Mouse (Mus musculus) embryonic facial prominence, embryonic 11.5 days (tissue): ENCODE data around the gene Ccdc105. TPM values are rescaled to one million over a fixed set of nuclear protein-coding genes. Genes with fewer than 3 reads are reported as not detected.
A peak's percentile ranks its signal among the peaks of the same experiment; 100 is the strongest.

Experiments used
- ATAC-seq: fragments of 200-750 bp; cut with Nextera tagmentation; replicated peaks from 2 replicates; pipeline ENCODE4 v1.8.0; 2017; ENCODE audit warnings: low read depth; ENCODE audit not compliant: insufficient number of reproducible peaks, low FRiP score, low TSS enrichment
- DNase-seq: peaks from one replicate; pipeline ENCODE4 v3.0.0-alpha.2; 2015; ENCODE audit warnings: low spot score
- H3K27ac ChIP-seq: fragments of 300-500 bp; sonication (generic); replicated peaks from 2 replicates; pipeline ENCODE4 v1.5.1; 2014; ENCODE audit warnings: mild to moderate bottlenecking, low read depth, low read length, control low read depth
- H3K27me3 ChIP-seq: fragments of 300-500 bp; sonication (generic); 2 replicates; pipeline ENCODE4 v1.6.1; 2014; ENCODE audit warnings: mild to moderate bottlenecking, low read length, moderate library complexity, mixed read lengths; ENCODE audit not compliant: control insufficient read depth, insufficient read depth
- H3K36me3 ChIP-seq: fragments of 300-500 bp; sonication (generic); replicated peaks from 2 replicates; pipeline ENCODE4 v1.6.1; 2014; ENCODE audit warnings: low read depth, mild to moderate bottlenecking, low read length, moderate library complexity, mixed read lengths; ENCODE audit not compliant: control insufficient read depth, insufficient read depth
- H3K4me1 ChIP-seq: fragments of 300-500 bp; sonication (generic); 2 replicates; pipeline ENCODE4 v1.6.1; 2014; ENCODE audit warnings: low read length, mixed read lengths; ENCODE audit not compliant: control insufficient read depth, insufficient read depth
- H3K4me2 ChIP-seq: fragments of 300-500 bp; sonication (generic); 2 replicates; pipeline ENCODE4 v1.6.1; 2014; ENCODE audit warnings: low read depth, mild to moderate bottlenecking, control low read depth, low read length, moderate library complexity
- H3K4me3 ChIP-seq: fragments of 300-500 bp; sonication (generic); 2 replicates; pipeline ENCODE4 v1.5.1; 2014; ENCODE audit warnings: low read depth, low read length, control low read depth
- H3K9ac ChIP-seq: fragments of 300-500 bp; sonication (generic); replicated peaks from 2 replicates; pipeline ENCODE4 v1.6.1; 2014; ENCODE audit warnings: mild to moderate bottlenecking, control low read depth, low read length
- H3K9me3 ChIP-seq: fragments of 300-500 bp; sonication (generic); replicated peaks from 2 replicates; pipeline ENCODE4 v1.6.1; 2016; ENCODE audit warnings: mild to moderate bottlenecking, low read length, inconsistent platforms, mixed read lengths; ENCODE audit not compliant: control insufficient read depth
- WGBS: fragments of 180-500 bp; shearing (Covaris S2); extraction: QIAGEN DNeasy Blood & Tissue Kit; methylation state at CpG from one replicate; pipeline ENCODE4 v1.1.7; 2014; 5-methylcytosine and 5-hydroxymethylcytosine counted together
- polyA plus RNA-seq: library from polyadenylated mRNA; unstranded; fragments of >200 nt; fragmentation: Nextera tagmentation; extraction: Ambion mirVana; gene quantifications from 2 replicates; pipeline ENCODE4 v1.2.1, GENCODE M21; 2014

The Ccdc105 gene
- polyA plus RNA-seq = 0.11 TPM in 1 of 2 replicates, not detected in the other

DNA sequence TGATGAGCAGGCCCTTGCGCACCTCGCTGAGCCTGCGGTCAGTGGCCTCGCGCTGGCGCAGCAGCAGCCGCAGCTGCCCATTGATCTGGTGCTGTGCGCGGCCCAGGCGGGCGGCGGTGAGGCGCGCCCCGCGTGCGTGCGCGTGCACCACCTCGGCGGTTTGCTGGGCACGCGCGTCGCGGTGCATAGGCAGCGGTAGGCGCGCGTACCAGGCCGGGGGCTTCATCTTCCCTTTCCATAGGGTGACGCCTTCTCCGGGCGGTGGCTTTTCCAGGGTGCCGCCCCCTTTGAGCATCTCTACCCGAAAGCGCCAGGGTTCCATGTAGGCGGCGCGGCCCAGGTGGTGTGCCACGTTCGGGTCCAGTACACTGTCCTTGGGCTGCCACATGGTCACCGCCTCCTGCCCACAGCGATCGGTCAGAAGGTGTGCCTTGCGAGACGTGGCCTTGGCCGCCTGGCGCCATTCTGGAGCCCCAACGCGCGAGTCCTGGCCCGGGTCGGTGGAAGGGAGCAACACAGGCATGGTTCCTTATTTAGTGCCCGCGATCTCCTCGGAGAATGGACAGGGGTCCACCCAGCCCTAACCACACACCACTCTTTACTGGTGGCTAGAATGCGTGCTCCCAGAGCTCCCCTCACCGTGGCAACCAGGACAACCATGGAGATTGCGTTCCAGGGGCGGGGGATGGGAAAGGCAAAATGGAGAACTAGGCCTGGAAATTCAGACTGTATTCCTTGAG is at the start of gene Ccdc105:
Gene Ccdc105, minus strand, starts transcription at position 614 of the 740 bp plus-strand sequence.
- no peak within 1 kb of the TSS for H3K27ac ChIP-seq
- DNase-seq = peak; percentile 91
- peak within 1 kb of the TSS; percentile 87 for H3K4me2 ChIP-seq
- H3K9ac ChIP-seq = peak within 1 kb of the TSS; percentile 83
- under 1% methylated on average over 61 of the region's 61 CpGs for WGBS
- H3K4me1 ChIP-seq = no peaks in the 10 kb centered on the region
- no peaks in the 10 kb centered on the region for H3K36me3 ChIP-seq
- ATAC-seq = peak; percentile 95
- H3K9me3 ChIP-seq = no peaks in the 10 kb centered on the region
- peak within 1 kb of the TSS; percentile 50 for H3K4me3 ChIP-seq
- H3K27me3 ChIP-seq = no peaks in the 10 kb centered on the region

DNA sequence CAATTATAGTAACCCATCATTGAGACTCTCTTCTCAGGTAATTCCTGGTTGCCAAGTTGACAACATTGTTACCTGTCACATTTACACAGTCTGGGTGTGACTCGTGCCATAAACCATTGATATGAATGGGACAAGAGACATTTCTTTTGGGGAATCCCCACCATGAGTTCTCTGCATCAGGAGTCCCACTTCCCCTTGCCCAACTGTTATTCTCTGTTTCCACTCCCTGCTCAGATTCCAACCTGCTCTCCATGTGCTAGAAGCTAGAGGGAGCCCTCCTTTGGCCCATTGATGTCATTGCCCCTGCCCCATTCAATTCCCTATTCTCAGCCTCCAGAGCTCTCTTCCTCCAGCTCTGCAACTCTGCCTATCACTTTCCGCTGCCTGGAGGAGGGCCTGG is 48.6 kb upstream of the Ccdc105 start:
- Histone ChIP-seq H3K9ac (no peak overlapping the region), H3K4me3 (no peak overlapping the region), H3K4me1 (no peaks in the 10 kb centered on the region), H3K9me3 (no peaks in the 10 kb centered on the region), H3K27ac (no peak overlapping the region), H3K27me3 (no peaks in the 10 kb centered on the region), H3K4me2 (no peak overlapping the region), H3K36me3 (no peaks in the 10 kb centered on the region)
- no peak for ATAC-seq
- DNase-seq = no peak
- 85% methylated on average over 2 of the region's 2 CpGs for WGBS

DNA sequence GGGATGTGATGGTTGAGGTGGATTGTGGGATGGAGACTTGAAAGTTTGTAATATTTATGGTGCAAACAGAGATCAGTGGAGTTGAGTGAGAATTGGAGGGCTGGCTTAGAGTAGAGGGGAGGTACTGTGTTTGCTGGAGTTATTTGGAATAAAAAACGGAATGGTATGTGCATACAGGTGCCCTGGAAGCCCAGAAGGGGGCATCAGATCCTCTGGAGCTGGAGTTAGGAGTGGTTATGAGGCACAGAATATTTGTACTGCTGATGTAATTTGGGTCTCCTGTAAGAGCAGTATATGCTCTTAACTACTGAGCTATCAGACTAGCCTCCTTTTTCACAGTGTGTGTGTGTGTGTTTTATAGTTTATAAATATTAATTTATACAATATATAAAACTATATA is 37.7 kb upstream of the Ccdc105 start:
- Histone ChIP-seq H3K36me3 (no peaks in the 10 kb centered on the region), H3K27ac (no peak overlapping the region), H3K4me1 (no peaks in the 10 kb centered on the region), H3K9ac (no peak overlapping the region), H3K4me3 (no peak overlapping the region), H3K4me2 (no peak overlapping the region), H3K27me3 (no peaks in the 10 kb centered on the region), H3K9me3 (no peaks in the 10 kb centered on the region)
- DNase-seq = no peak
- WGBS = 42% methylated on average over 1 of the region's 1 CpGs
- no peak for ATAC-seq

DNA sequence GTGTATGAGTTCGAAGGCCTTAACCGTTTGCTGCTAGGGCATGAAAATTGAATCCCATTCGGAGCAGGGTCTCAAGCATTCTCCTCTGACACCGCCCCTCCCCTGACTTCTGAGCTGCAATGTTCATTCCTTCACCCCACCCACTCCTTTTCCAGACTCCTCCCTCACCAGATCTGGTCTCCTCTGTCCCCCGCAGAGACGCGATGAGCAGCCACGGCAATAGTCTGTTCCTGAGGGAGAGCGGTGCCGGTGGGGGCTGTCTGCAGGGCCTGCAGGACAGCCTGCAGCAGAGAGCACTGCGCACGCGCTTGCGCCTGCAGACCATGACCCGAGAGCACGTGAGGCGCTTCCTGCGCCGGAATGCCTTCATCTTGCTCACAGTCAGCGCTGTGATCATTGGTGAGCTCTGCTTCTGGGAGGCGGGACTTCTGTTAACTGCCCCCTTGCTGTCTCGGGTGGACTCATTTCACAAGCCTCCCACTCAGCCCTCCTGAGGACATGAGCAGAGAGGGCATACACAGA is 34.8 kb upstream of the Ccdc105 start:
- no peak overlapping the region for H3K27ac ChIP-seq
- peak; percentile 84 for DNase-seq
- 5% methylated on average over 22 of the region's 22 CpGs for WGBS

DNA sequence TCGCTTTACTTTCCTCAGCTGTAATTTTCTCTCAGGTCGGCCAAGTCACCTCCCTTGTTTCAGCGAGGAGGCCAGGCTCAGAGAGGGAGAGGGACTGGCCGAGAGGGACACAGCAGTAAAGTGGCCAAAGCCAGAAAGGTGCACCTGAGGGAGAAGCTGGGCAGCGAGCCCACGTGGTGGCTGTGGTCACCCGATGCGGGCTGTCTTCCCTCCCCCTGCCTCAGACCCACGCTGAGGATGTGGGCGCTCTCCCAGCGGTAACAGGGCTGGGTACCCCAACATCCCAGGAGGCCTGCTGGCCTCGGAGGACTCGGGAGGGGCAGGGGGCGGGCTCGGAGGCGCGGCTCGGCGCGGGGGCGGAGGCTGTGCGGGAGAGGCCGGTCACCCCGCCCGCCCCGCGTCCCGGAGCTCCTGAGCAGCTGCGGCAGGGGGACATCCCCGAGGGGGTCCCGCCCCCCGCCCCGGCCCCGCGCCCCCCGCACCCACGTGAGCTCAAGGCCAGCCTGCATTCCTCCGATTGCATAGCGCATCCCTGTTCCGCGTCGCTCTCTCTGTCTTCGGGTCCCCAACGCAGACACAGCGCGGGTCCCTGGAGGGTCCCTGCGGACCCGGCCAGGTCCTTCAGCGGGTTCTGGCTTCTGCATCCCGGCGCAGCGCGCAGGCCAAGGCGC is 27.3 kb upstream of the Ccdc105 start, which contains the start of gene Slc1a6:
Gene Slc1a6, plus strand, starts transcription at position 516 of the 671 bp plus-strand sequence.
- ATAC-seq (peak; percentile 71), DNase-seq (peak; percentile 14)
- Histone ChIP-seq H3K4me1 (no peaks in the 10 kb centered on the region), H3K27ac (no peak within 1 kb of the TSS), H3K27me3 (no peaks in the 10 kb centered on the region), H3K36me3 (no peaks in the 10 kb centered on the region), H3K9ac (peak within 1 kb of the TSS; percentile 70), H3K9me3 (no peaks in the 10 kb centered on the region), H3K4me2 (peak within 1 kb of the TSS; percentile 99), H3K4me3 (peak within 1 kb of the TSS; percentile 56)
- 1% methylated on average over 45 of the region's 54 CpGs for WGBS

More for the DNA sequence above, 34.8 kb upstream of the Ccdc105 start:
- Histone ChIP-seq H3K4me3 (peak overlapping the region; percentile 27), H3K27me3 (no peaks in the 10 kb centered on the region), H3K4me1 (no peaks in the 10 kb centered on the region), H3K9me3 (no peaks in the 10 kb centered on the region), H3K9ac (peak overlapping the region; percentile 58), H3K4me2 (peak overlapping the region; percentile 43), H3K36me3 (no peaks in the 10 kb centered on the region)
- peak; percentile 93 for ATAC-seq

DNA sequence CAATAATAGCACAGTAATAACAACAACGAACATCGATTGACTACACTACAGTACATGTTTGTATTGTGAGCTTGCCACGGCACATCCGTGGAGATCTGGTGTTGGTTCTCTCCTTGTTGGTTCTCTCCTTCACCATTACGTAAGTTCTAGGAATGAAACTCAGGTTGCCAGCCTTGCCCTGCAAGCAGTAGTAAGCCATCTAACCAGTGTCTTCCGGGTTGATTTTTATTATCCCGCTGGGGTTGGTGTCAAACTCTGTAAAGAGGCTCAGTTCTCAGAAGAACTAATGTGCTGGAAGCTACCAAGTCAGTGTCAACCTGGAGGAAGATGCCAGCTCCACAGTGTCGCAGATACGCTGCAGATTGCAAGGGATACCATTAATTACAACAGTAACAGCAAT is 26.7 kb upstream of the Ccdc105 start:
- H3K36me3 ChIP-seq = no peaks in the 10 kb centered on the region
- no peak overlapping the region; the same call in 1 of the 2 replicates for H3K9ac ChIP-seq
- H3K4me2 ChIP-seq = peak overlapping the region; percentile 99
- H3K4me3 ChIP-seq = peak overlapping the region; percentile 56
- no peak overlapping the region for H3K27ac ChIP-seq
- no peaks in the 10 kb centered on the region for H3K27me3 ChIP-seq
- DNase-seq (peak; percentile 2), ATAC-seq (no peak)
- no peaks in the 10 kb centered on the region for H3K9me3 ChIP-seq
- WGBS = 64% methylated on average over 9 of the region's 9 CpGs
- no peaks in the 10 kb centered on the region for H3K4me1 ChIP-seq

DNA sequence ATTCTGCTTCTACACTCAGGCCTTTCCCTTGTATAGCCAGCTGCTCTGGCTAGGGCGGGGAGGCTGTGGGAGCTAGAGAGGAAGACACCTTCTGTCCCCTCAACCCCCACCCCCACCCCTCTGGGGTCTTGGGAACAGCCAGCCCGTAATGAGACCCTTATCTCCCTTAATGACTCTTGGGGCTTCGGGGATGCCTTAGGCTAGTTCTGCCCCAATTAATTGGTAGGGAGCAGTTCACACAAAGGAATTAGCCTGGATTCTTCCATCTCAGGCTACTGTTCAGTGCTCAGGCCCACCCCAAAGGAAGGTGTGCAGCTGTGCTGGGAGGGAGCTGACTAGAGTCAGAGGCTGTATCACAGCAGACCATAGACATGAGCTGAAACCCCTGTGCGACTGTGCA is 23.0 kb upstream of the Ccdc105 start:
- no peak overlapping the region for H3K9ac ChIP-seq
- ATAC-seq = 0 out of 2 replicates have a peak, but pooled peaks have one; percentile 30
- no peak overlapping the region for H3K4me2 ChIP-seq
- H3K4me1 ChIP-seq = no peaks in the 10 kb centered on the region
- H3K36me3 ChIP-seq = no peaks in the 10 kb centered on the region
- no peaks in the 10 kb centered on the region for H3K27me3 ChIP-seq
- H3K27ac ChIP-seq = no peak overlapping the region
- 48% methylated on average over 4 of the region's 4 CpGs for WGBS
- no peaks in the 10 kb centered on the region for H3K9me3 ChIP-seq
- DNase-seq = no peak
- no peak overlapping the region for H3K4me3 ChIP-seq

DNA sequence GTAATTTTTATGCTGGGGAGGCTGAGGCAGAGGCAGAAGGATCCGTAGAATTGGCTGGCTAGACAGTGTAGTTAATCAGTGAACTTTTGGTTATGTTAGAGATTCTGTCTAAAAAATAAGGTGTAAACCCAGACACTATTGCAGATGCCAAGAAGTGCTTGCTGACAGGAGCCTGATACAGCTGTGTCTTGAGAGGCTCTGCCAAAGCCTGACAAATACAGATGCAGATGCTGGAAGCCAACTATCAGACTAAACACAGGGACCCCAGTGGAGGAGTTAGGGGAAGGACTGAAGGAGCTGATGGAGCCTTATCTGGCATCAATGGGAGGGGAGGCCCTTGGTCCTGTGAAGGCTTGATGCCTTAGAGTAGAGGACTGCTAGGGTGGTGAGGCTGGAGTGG is 12.7 kb upstream of the Ccdc105 start:
- 88% methylated on average over 1 of the region's 1 CpGs for WGBS
- DNase-seq = no peak
- no peaks in the 10 kb centered on the region for H3K27me3 ChIP-seq
- H3K27ac ChIP-seq = no peak overlapping the region
- H3K36me3 ChIP-seq = no peaks in the 10 kb centered on the region
- no peak overlapping the region for H3K4me3 ChIP-seq
- no peak overlapping the region for H3K4me2 ChIP-seq
- H3K9me3 ChIP-seq = no peaks in the 10 kb centered on the region
- ATAC-seq = no peak
- H3K4me1 ChIP-seq = no peaks in the 10 kb centered on the region
- H3K9ac ChIP-seq = no peak overlapping the region
